26 mouse cellular contexts compared by ENCODE assay signal in the genomic region with DNA sequence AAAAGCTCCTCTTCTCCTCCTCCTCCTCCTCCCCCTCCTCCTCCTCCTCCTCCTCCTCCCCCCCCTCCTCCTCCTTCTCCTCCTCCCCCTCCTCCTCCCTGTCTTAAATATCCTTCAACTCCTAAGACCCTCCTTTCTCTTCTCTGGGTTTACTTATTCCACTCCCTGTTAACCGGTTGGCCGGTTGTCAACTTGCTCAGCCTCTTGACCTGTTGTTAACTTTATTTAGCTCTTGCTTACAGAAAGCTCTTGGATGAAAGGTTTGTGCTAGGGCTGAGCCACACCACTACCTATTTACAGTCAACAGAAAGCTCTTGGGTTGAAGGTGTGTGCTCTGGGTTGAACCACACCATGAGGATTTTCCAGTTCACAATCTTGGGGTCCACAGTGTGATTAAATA. TPM values are rescaled to one million over a fixed set of nuclear protein-coding genes. Genes with fewer than 3 reads are reported as not detected.
"Had no signal": no experiment of that assay in that cellular context is flagged by ENCODE, and none has a peak within 500 bp of the region (broad histone marks: within the 10 kb centered on the region; RNA-seq: fewer than 3 reads in every experiment).

No protein-coding gene starts in this region.

- H3K27ac ChIP-seq: layer of hippocampus, adult 2 months; limb, embryonic 10.5 days; limb, embryonic 13.5 days; liver, embryonic 12.5 days; liver, embryonic 15.5 days; lung, embryonic 15.5 days; midbrain, embryonic 10.5 days; midbrain, embryonic 13.5 days; stomach, postnatal 0 days had no signal

- H3K27me3 ChIP-seq: limb, embryonic 13.5 days; liver, embryonic 12.5 days; liver, embryonic 15.5 days; lung, embryonic 15.5 days; neural tube, embryonic 13.5 days had no signal

- H3K4me3 ChIP-seq: layer of hippocampus, adult 2 months; limb, embryonic 10.5 days; limb, embryonic 13.5 days; liver, embryonic 12.5 days; liver, embryonic 15.5 days; lung, embryonic 15.5 days; midbrain, embryonic 10.5 days; midbrain, embryonic 13.5 days; myocyte; neural tube, embryonic 13.5 days had no signal

- ATAC-seq: inflammation-experienced regulatory T-cells, adult 6 months had no signal

- H3K4me1 ChIP-seq: liver, embryonic 12.5 days; liver, embryonic 15.5 days; lung, embryonic 15.5 days had no signal

- H3K9me3 ChIP-seq: limb, embryonic 10.5 days; limb, embryonic 13.5 days; liver, embryonic 12.5 days; liver, embryonic 15.5 days; lung, embryonic 15.5 days; midbrain, embryonic 10.5 days; midbrain, embryonic 13.5 days; neural tube, embryonic 13.5 days had no signal

- H3K4me2 ChIP-seq: limb, embryonic 13.5 days; liver, embryonic 12.5 days; liver, embryonic 15.5 days; lung, embryonic 15.5 days; midbrain, embryonic 13.5 days; neural tube, embryonic 13.5 days had no signal

- H3K9ac ChIP-seq: limb, embryonic 13.5 days; liver, embryonic 12.5 days; liver, embryonic 15.5 days; lung, embryonic 15.5 days; midbrain, embryonic 13.5 days; neural tube, embryonic 13.5 days had no signal

- H3K36me3 ChIP-seq: limb, embryonic 10.5 days; limb, embryonic 13.5 days; liver, embryonic 12.5 days; liver, embryonic 15.5 days; lung, embryonic 15.5 days had no signal

- DNase-seq: kidney, adult 18-20 months; kidney, adult 9 months; kidney, postnatal 25 days; layer of hippocampus, adult 9-11 months; liver; right cerebral cortex, adult 18-20 months; right cerebral cortex, postnatal 14 days; right cerebral cortex, postnatal 4 days; thymus, adult 2 months; thymus, postnatal 14 days; thymus, postnatal 4 days had no signal

RNA-seq across cellular contexts. Expression of gene Rsph14, which starts 12.1 kb away (rescaled TPM):
- polyA plus RNA-seq: inflammation-experienced regulatory T-cells, adult 6 months; intestine, embryonic 16.5 days; large intestine, adult 2 months; limb, embryonic 10.5 days; limb, embryonic 13.5 days; liver, embryonic 15.5 days; midbrain, embryonic 10.5 days; myocyte; stomach, embryonic 14.5 days; stomach, postnatal 0 days; thymus, adult 2 months had no signal

RNA-seq across cellular contexts. Expression of gene Gnaz, which starts 53.3 kb away (rescaled TPM):
- polyA plus RNA-seq: inflammation-experienced regulatory T-cells, adult 6 months had no signal
